ENCODE assay signal across 16 mouse cellular contexts in the genomic region with DNA sequence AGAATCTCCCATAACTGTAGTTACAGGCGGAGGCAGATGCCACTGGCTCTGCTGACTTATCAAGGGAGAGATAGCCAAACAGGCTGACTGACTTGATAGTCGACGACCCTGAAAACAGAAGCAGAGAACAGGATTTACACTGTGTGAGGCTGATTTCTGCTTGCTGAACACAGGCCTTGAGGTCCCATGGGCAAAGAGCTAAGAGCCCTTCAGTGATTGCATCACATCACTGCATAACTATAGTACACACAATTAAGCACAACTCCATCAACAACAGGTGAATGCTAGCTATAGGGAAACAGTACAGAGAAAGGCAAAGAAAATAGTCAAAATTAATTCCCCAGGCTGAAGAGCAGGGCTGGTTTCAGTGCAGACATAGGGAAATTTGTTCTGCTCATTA.
DNase-seq lines count a peak whose midpoint lies in the region; ATAC-seq and TF ChIP-seq lines count a peak whose summit lies in the region.
"Had no signal": no experiment of that assay in that cellular context is flagged by ENCODE, and none has a peak within 500 bp of the region (broad histone marks: within the 10 kb centered on the region; RNA-seq: fewer than 3 reads in every experiment).

No protein-coding gene starts in this region.

- H3K36me3 ChIP-seq in forebrain, embryonic 10.5 days (replicated peaks), result no peaks in the 10 kb centered on the region
- H3K36me3 ChIP-seq in forebrain, embryonic 15.5 days, result no peaks in the 10 kb centered on the region
- H3K36me3 ChIP-seq in embryonic facial prominence, embryonic 12.5 days, result no peaks in the 10 kb centered on the region
- no peaks in the 10 kb centered on the region for H3K36me3 ChIP-seq in neural tube, embryonic 14.5 days (ENCODE audit: control insufficient read depth, insufficient read depth, low read length)
- H3K36me3 ChIP-seq: limb, embryonic 15.5 days had no signal

- H3K4me2 ChIP-seq in forebrain, embryonic 15.5 days (replicated peaks), result no peak overlapping the region
- H3K4me2 ChIP-seq in embryonic facial prominence, embryonic 12.5 days (replicated peaks), result 0 out of 2 replicates have a peak overlapping the region, but pooled peaks have one; percentile 37
- H3K4me2 ChIP-seq in neural tube, embryonic 14.5 days (ENCODE audit: low read depth, low read length), result no peak overlapping the region

- no peak for DNase-seq in forebrain, embryonic 10.5 days (ENCODE audit: extremely low spot score, low spot score)
- peak; percentile 54 for DNase-seq in lung, postnatal 25 days (ENCODE audit: low spot score)
- no peak for DNase-seq in lung, adult 2 months
- no peak for DNase-seq in right cerebral cortex, postnatal 25 days
- DNase-seq: cerebellum, postnatal 14 days; forebrain, postnatal 0 days; gastrocnemius, adult 2 months; heart, postnatal 14 days; layer of hippocampus, adult 9-11 months; thymus, postnatal 36 days had no signal

- H3K27ac ChIP-seq in forebrain, embryonic 10.5 days, result peak overlapping the region; percentile 89
- H3K27ac ChIP-seq in forebrain, embryonic 15.5 days (replicated peaks), result no peak overlapping the region
- H3K27ac ChIP-seq in embryonic facial prominence, embryonic 12.5 days, result no peak overlapping the region
- H3K27ac ChIP-seq in neural tube, embryonic 14.5 days (ENCODE audit: low read depth, low read length), result no peak overlapping the region
- H3K27ac ChIP-seq: gastrocnemius, adult 2 months; limb, embryonic 15.5 days had no signal

- TF ChIP-seq CTCF in lung, adult 2 months (IDR thresholded peaks at IDR 0.05; ENCODE audit: insufficient read depth, low read length), result no peak

- TF ChIP-seq POLR2A in lung, adult 2 months (IDR thresholded peaks at IDR 0.05; ENCODE audit: borderline replicate concordance, extremely low read depth, low read depth, low read length), result no peak

- 48% methylated on average over 3 of the region's 3 CpGs for whole genome bisulfite sequencing in forebrain, embryonic 10.5 days
- WGBS in forebrain, embryonic 15.5 days, result 69% methylated on average over 3 of the region's 3 CpGs
- WGBS in lung, adult 2 months, result 48% methylated on average over 3 of the region's 3 CpGs
- WGBS in embryonic facial prominence, embryonic 12.5 days, result 57% methylated on average over 3 of the region's 3 CpGs
- 50% methylated on average over 3 of the region's 3 CpGs for WGBS in neural tube, embryonic 14.5 days

- no peaks in the 10 kb centered on the region for H3K9me3 ChIP-seq in forebrain, embryonic 10.5 days
- no peaks in the 10 kb centered on the region for H3K9me3 ChIP-seq in forebrain, embryonic 15.5 days
- no peaks in the 10 kb centered on the region for H3K9me3 ChIP-seq in embryonic facial prominence, embryonic 12.5 days
- H3K9me3 ChIP-seq in neural tube, embryonic 14.5 days (ENCODE audit: control insufficient read depth, low read length), result no peaks in the 10 kb centered on the region
- H3K9me3 ChIP-seq: limb, embryonic 15.5 days had no signal

- peaks cover 25% of the 10 kb centered on the region for H3K4me1 ChIP-seq in forebrain, embryonic 10.5 days
- peaks cover 11% of the 10 kb centered on the region for H3K4me1 ChIP-seq in forebrain, embryonic 15.5 days
- H3K4me1 ChIP-seq in lung, adult 2 months (ENCODE audit: control insufficient read depth, insufficient read depth, low read length), result peaks cover 2% of the 10 kb centered on the region; the same call in 1 of the 2 replicates
- peaks cover 7% of the 10 kb centered on the region for H3K4me1 ChIP-seq in embryonic facial prominence, embryonic 12.5 days
- H3K4me1 ChIP-seq in neural tube, embryonic 14.5 days (ENCODE audit: control insufficient read depth, insufficient read depth, low read length), result no peaks in the 10 kb centered on the region

- peaks cover 20% of the 10 kb centered on the region for H3K27me3 ChIP-seq in forebrain, embryonic 10.5 days (ENCODE audit: poor library complexity, severe bottlenecking)
- no peaks in the 10 kb centered on the region for H3K27me3 ChIP-seq in forebrain, embryonic 15.5 days
- no peaks in the 10 kb centered on the region for H3K27me3 ChIP-seq in embryonic facial prominence, embryonic 12.5 days
- H3K27me3 ChIP-seq in neural tube, embryonic 14.5 days (ENCODE audit: control insufficient read depth, insufficient read depth, low read length), result no peaks in the 10 kb centered on the region
- H3K27me3 ChIP-seq: limb, embryonic 15.5 days had no signal

- no peak for ATAC-seq in forebrain, embryonic 15.5 days (replicated peaks)
- no peak for ATAC-seq in embryonic facial prominence, embryonic 12.5 days (ENCODE audit: insufficient number of reproducible peaks, insufficient read depth, low FRiP score, low TSS enrichment)
- peak; percentile 54; the same call in 1 of the 2 replicates for ATAC-seq in neural tube, embryonic 14.5 days (ENCODE audit: low read depth)
- no peak for ATAC-seq in inflammation-experienced regulatory T-cells, adult 6 months
- ATAC-seq: activated CD4-positive, CD25-positive, alpha-beta regulatory T cell, adult 4 months; forebrain, postnatal 0 days had no signal

- H3K9ac ChIP-seq in forebrain, embryonic 15.5 days (replicated peaks), result no peak overlapping the region
- no peak overlapping the region for H3K9ac ChIP-seq in embryonic facial prominence, embryonic 12.5 days
- H3K9ac ChIP-seq in neural tube, embryonic 14.5 days (replicated peaks; ENCODE audit: low read depth, low read length), result no peak overlapping the region
- H3K9ac ChIP-seq: forebrain, postnatal 0 days; limb, embryonic 15.5 days had no signal

- H3K4me3 ChIP-seq in forebrain, embryonic 10.5 days, result no peak overlapping the region
- H3K4me3 ChIP-seq in forebrain, embryonic 15.5 days, result no peak overlapping the region
- no peak overlapping the region for H3K4me3 ChIP-seq in lung, adult 2 months (replicated peaks; ENCODE audit: extremely low read depth, low read depth, low read length)
- H3K4me3 ChIP-seq in embryonic facial prominence, embryonic 12.5 days, result no peak overlapping the region
- H3K4me3 ChIP-seq in neural tube, embryonic 14.5 days (ENCODE audit: low read depth, low read length), result no peak overlapping the region
- H3K4me3 ChIP-seq: gastrocnemius, adult 2 months; limb, embryonic 15.5 days had no signal
